Mouse (Mus musculus) lung, embryonic 14.5 days (tissue): ENCODE measurements around the gene Mid1. TPM values are rescaled to one million over a fixed set of nuclear protein-coding genes. Genes with fewer than 3 reads are reported as not detected.
A peak's percentile ranks its signal among the peaks of the same experiment; 100 is the strongest.

Experiments
- ATAC-seq: fragments of 200-750 bp; cut with Nextera tagmentation; 2 replicates; pipeline ENCODE4 v1.8.0; 2017; ENCODE audit warnings: mild to moderate bottlenecking, moderate TSS enrichment, moderate library complexity; ENCODE audit not compliant: insufficient read depth
- DNase-seq: peaks from one replicate; pipeline ENCODE4 v3.0.0-alpha.2; 2015
- H3K27ac ChIP-seq: fragments of 300-500 bp; sonication (generic); 2 replicates; pipeline ENCODE4 v1.5.1; 2014; ENCODE audit warnings: low read depth, mild to moderate bottlenecking, moderate library complexity
- H3K27me3 ChIP-seq: fragments of 300-500 bp; sonication (generic); 2 replicates; pipeline ENCODE4 v1.6.1; 2014; ENCODE audit warnings: low read length, control low read depth; ENCODE audit not compliant: insufficient read depth
- H3K36me3 ChIP-seq: fragments of 300-500 bp; sonication (generic); 2 replicates; pipeline ENCODE4 v1.6.1; 2014; ENCODE audit warnings: control low read depth; ENCODE audit not compliant: insufficient read depth
- H3K4me1 ChIP-seq: fragments of 300-500 bp; sonication (generic); 2 replicates; pipeline ENCODE4 v1.6.1; 2014; ENCODE audit warnings: antibody characterized with exemption, control low read depth; ENCODE audit not compliant: insufficient read depth
- H3K4me2 ChIP-seq: fragments of 300-500 bp; sonication (generic); 2 replicates; pipeline ENCODE4 v1.6.1; 2014; ENCODE audit warnings: mild to moderate bottlenecking
- H3K4me3 ChIP-seq: fragments of 300-500 bp; sonication (generic); 2 replicates; pipeline ENCODE4 v1.5.1; 2014; ENCODE audit warnings: low read depth, low read length
- H3K9ac ChIP-seq: fragments of 300-500 bp; sonication (generic); 2 replicates; pipeline ENCODE4 v1.6.1; 2014
- H3K9me3 ChIP-seq: fragments of 300-500 bp; sonication (generic); 2 replicates; pipeline ENCODE4 v1.6.1; 2016; ENCODE audit warnings: low read depth, low read length, control low read depth
- CTCF ChIP-seq: IDR thresholded peaks from 2 replicates; pipeline ENCODE4 v1.5.1; 2016; ENCODE audit warnings: antibody characterized with exemption, low read depth
- WGBS: fragments of 180-500 bp; shearing (Covaris S2); extraction: QIAGEN DNeasy Blood & Tissue Kit; methylation state at CpG from one replicate; pipeline ENCODE4 v1.1.7; 2014; 5-methylcytosine and 5-hydroxymethylcytosine counted together
- polyA plus RNA-seq: library from polyadenylated mRNA; unstranded; fragments of >200 nt; fragmentation: Nextera tagmentation; extraction: Ambion mirVana; gene quantifications from 2 replicates; pipeline ENCODE4 v1.2.1, GENCODE M21; 2014

Gene Mid1
- polyA plus RNA-seq, 1 experiment from 2014 or later = 9.5 TPM

GRCm38 (mm10) chrX:169811318-169811717 is 126.3 kb downstream of the Mid1 start:
- TF ChIP-seq CTCF = no peak
- Histone ChIP-seq H3K27ac (no peak overlapping the region), H3K4me2 (no peak overlapping the region), H3K9me3 (no peaks in the 10 kb centered on the region), H3K4me1 (no peaks in the 10 kb centered on the region), H3K27me3 (no peaks in the 10 kb centered on the region), H3K36me3 (no peaks in the 10 kb centered on the region), H3K4me3 (no peak overlapping the region), H3K9ac (no peak overlapping the region)
- 51% methylated on average over 5 of the region's 5 CpGs for WGBS
- ATAC-seq = no peak
- no peak for DNase-seq

- Histone ChIP-seq H3K9ac (no peak overlapping the region), H3K27ac (no peak overlapping the region), H3K9me3 (no peaks in the 10 kb centered on the region), H3K36me3 (no peaks in the 10 kb centered on the region), H3K4me1 (no peaks in the 10 kb centered on the region), H3K4me2 (no peak overlapping the region), H3K27me3 (no peaks in the 10 kb centered on the region), H3K4me3 (no peak overlapping the region)
- TF ChIP-seq CTCF = no peak
- no peak for DNase-seq
- ATAC-seq = no peak
- WGBS = 68% methylated on average over 2 of the region's 2 CpGs
Observed at GRCm38 (mm10) chrX:169811783-169812182, 126.8 kb downstream of the Mid1 start.

- H3K4me1 ChIP-seq = no peaks in the 10 kb centered on the region
- 64% methylated on average over 1 of the region's 1 CpGs for WGBS
- no peak overlapping the region for H3K4me2 ChIP-seq
- DNase-seq (no peak), ATAC-seq (no peak)
- H3K36me3 ChIP-seq = no peaks in the 10 kb centered on the region
- no peaks in the 10 kb centered on the region for H3K9me3 ChIP-seq
- no peaks in the 10 kb centered on the region for H3K27me3 ChIP-seq
- H3K27ac ChIP-seq = no peak overlapping the region
- TF ChIP-seq CTCF = no peak
- H3K4me3 ChIP-seq = no peak overlapping the region
- no peak overlapping the region for H3K9ac ChIP-seq
Observed at GRCm38 (mm10) chrX:169813673-169814072, 128.7 kb downstream of the Mid1 start.

- WGBS = 43% methylated on average over 10 of the region's 10 CpGs
- DNase-seq (peak; percentile 3), ATAC-seq (no peak)
- no peak overlapping the region for H3K9ac ChIP-seq
- TF ChIP-seq CTCF = no peak
- H3K4me2 ChIP-seq = no peak overlapping the region
- H3K27ac ChIP-seq = no peak overlapping the region
- H3K9me3 ChIP-seq = no peaks in the 10 kb centered on the region
- H3K4me3 ChIP-seq = no peak overlapping the region
- H3K27me3 ChIP-seq = no peaks in the 10 kb centered on the region
- H3K4me1 ChIP-seq = no peaks in the 10 kb centered on the region
- no peaks in the 10 kb centered on the region for H3K36me3 ChIP-seq
Observed at GRCm38 (mm10) chrX:169826947-169827346, 141.9 kb downstream of the Mid1 start.

GRCm38 (mm10) chrX:169827720-169828119 is 142.7 kb downstream of the Mid1 start:
- Histone ChIP-seq H3K4me2 (peak overlapping the region; percentile 10; the same call in 1 of the 2 replicates), H3K9me3 (no peaks in the 10 kb centered on the region), H3K27me3 (no peaks in the 10 kb centered on the region), H3K9ac (no peak overlapping the region), H3K4me3 (no peak overlapping the region), H3K27ac (no peak overlapping the region), H3K36me3 (no peaks in the 10 kb centered on the region), H3K4me1 (no peaks in the 10 kb centered on the region)
- DNase-seq = no peak
- 28% methylated on average over 7 of the region's 7 CpGs for WGBS
- TF ChIP-seq CTCF = no peak
- ATAC-seq = no peak

GRCm38 (mm10) chrX:169828136-169828535 is 143.1 kb downstream of the Mid1 start:
- DNase-seq = no peak
- H3K4me2 ChIP-seq = peak overlapping the region; percentile 10; the same call in 1 of the 2 replicates

GRCm38 (mm10) chrX:169830052-169830451 is 145.1 kb downstream of the Mid1 start:
- Histone ChIP-seq H3K27ac (no peak overlapping the region), H3K36me3 (no peaks in the 10 kb centered on the region), H3K4me3 (no peak overlapping the region), H3K4me2 (no peak overlapping the region), H3K9ac (no peak overlapping the region), H3K27me3 (no peaks in the 10 kb centered on the region), H3K9me3 (no peaks in the 10 kb centered on the region), H3K4me1 (no peaks in the 10 kb centered on the region)
- DNase-seq = no peak
- no peak for TF ChIP-seq CTCF
- ATAC-seq = no peak
- WGBS = 39% methylated on average over 4 of the region's 4 CpGs

More at GRCm38 (mm10) chrX:169828136-169828535, 143.1 kb downstream of the Mid1 start:
- H3K9ac ChIP-seq = no peak overlapping the region
- no peaks in the 10 kb centered on the region for H3K9me3 ChIP-seq
- no peak overlapping the region for H3K27ac ChIP-seq
- WGBS = 34% methylated on average over 4 of the region's 5 CpGs
- peak; percentile 49; the same call in 1 of the 2 replicates for ATAC-seq
- H3K4me1 ChIP-seq = no peaks in the 10 kb centered on the region
- TF ChIP-seq CTCF = no peak
- no peaks in the 10 kb centered on the region for H3K27me3 ChIP-seq
- H3K4me3 ChIP-seq = no peak overlapping the region
- no peaks in the 10 kb centered on the region for H3K36me3 ChIP-seq

GRCm38 (mm10) chrX:169837947-169838649 is 153.1 kb downstream of the Mid1 start:
- DNase-seq = no peak
- Histone ChIP-seq H3K27ac (no peak overlapping the region), H3K9me3 (no peaks in the 10 kb centered on the region), H3K4me2 (no peak overlapping the region), H3K4me1 (no peaks in the 10 kb centered on the region), H3K27me3 (no peaks in the 10 kb centered on the region), H3K4me3 (no peak overlapping the region), H3K36me3 (no peaks in the 10 kb centered on the region), H3K9ac (no peak overlapping the region)
- ATAC-seq = no peak
- no peak for TF ChIP-seq CTCF
- 73% methylated on average over 5 of the region's 5 CpGs for WGBS
